Mouse (Mus musculus) thymus, postnatal 4 days (tissue): ENCODE measurements at regions not wholly inside any gene's neighbourhood (a gene's known extent, or its start where the extent isn't known, plus 50 kb on each side); places are given as distances from the start of the nearest gene placed in this dataset.

Source experiments
- DNase-seq: peaks from one replicate; pipeline ENCODE4 v3.0.0; 2021

DNA sequence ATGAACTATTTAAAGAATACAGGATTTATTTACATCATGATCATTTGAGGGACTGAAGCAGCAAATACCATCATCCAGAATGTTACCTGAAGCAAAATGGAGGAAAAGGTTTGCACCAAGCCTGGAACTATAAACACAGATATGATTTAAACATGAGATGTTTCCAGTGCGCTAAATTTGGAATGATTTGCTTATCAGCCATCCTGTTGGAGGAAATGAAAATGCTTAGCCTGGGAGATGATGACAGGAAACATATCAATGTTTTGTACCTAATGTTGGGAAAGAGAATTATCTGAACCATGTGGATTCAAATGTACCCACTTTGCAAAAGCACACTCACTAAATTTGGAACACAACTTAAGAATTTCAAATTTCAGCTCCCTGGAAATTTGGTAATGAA is 149.3 kb downstream of the Adgra3 start:
- no peak for DNase-seq

DNA sequence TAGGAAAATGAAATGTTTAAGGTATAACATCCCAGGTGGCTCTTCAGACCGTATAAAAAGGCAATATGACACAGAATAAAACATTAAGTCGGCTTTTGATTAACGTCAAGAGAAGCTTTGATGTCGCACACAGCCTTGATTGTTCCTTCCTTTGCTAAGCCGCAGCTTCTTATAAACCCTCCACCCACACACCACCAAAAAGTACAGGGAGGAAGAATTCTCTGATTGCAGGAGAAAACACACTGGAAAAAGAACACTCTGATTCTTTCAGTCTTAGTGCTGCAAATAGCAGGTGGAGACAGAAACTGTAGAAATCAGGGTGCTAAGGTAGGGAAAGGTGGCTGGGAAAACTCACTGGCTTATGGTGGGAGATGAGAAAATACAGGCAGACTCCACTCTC is 162.7 kb downstream of the Adgra3 start:
- no peak for DNase-seq

GRCm38 (mm10) chr5:49880383-49880782 is 178.4 kb downstream of the Adgra3 start:
- no peak for DNase-seq

- DNase-seq, result no peak
Observed at GRCm38 (mm10) chr5:49876240-49876639, 182.6 kb downstream of the Adgra3 start.

DNA sequence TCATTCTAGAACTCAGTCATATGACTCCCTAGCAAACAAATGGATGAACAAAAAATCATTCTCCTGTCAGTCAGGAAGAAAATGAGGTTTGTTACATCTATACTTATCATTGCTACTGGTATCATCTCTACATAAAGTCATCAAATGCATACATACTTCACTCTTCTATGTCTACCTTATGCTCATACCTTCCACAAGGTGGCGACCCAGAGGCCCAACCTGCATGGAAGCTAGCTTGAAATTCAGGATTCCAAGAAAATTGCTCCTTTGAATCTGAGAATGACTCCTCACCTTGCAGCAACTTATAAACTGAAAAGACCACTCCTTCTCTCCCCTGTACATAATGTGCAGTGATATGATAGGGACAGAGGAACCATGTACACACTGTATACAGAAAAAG is 201.6 kb downstream of the Adgra3 start:
- DNase-seq, result peak; percentile 6

GRCm38 (mm10) chr5:49856036-49856435 is 202.8 kb downstream of the Adgra3 start:
- DNase-seq, result no peak

DNA sequence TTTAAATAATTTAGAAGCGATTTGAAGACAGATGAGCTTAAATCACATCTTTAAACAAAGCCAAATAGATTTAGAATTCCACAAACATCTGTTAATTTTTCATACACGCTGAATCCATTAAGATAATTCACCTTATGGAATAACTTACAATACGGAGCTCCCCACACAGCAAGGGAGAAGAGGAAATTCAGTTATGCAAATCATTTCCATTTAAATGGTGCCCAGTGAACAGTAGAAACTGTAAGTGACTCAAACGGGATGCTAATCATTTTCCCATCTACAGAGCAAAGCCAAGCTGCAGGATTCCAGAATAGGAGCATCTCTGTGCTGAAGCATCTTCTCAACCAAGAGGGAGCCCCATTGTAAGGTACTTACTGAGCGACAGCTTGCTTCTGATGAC is 210.1 kb downstream of the Adgra3 start:
- DNase-seq, result no peak

DNA sequence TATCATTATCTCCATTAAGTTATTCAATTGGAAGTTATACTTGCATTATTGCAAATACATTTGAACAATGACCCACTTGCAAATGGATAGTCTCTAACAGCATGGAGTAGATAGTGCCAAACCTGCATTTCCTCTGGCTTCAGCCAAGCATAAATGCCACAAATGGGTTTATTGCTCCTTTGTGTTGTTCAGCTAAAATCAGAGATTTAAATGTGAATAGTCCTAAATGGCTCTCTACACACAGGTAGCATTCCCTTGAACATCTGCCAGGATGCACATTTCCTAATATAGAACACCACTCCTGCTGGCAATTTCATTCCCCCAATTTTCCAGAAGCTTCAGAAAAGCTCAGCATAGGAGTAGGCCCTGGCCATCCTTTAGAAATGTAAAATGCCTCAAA is 210.6 kb downstream of the Adgra3 start:
- DNase-seq, result no peak

GRCm38 (mm10) chr5:49818832-49819231 is 240.0 kb downstream of the Adgra3 start:
- no peak for DNase-seq

GRCm38 (mm10) chr5:49816751-49817150 is 242.1 kb downstream of the Adgra3 start:
- no peak for DNase-seq

DNA sequence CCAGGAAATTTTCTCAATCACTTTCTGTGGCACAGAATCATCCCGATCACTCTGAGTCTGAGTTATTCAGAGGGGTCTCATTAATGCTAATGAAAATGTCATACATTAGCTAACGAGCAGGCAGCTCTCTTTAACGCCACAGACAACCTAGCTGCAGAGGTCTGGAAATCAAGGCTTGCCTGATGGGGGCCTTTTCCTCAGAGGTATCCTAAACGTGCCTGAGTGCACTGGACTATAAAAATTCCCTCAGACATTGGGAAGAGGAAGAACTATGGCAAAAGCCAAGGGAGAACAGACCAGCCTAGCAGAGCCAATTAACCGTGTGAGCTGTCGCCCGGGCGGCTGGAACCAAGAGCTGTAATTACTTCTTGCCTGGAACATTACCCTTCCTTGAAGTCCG is 245.5 kb downstream of the Adgra3 start:
- no peak for DNase-seq

GRCm38 (mm10) chr5:49788494-49789160 is 263.9 kb upstream of the Kcnip4 start:
- DNase-seq, result peak; percentile 3

DNA sequence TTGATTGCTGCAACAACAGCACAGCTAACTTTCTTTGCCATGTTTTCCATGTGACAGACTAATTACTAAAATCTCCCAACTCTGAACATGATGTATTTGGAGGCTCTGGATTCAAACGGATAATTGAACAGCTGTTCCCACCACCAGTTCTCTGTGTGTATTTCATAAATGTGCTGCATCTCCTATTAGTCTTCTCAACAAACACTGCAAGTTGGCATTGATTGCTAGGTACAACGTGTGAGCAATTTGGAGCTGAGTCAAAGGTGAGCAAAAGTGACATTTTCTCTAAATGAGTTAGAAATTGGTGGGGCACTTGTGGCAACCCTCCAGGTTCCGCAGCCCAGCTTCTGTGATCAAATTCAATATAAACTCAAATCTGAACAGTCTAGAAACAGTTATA is 259.0 kb upstream of the Kcnip4 start:
- DNase-seq, result no peak

DNA sequence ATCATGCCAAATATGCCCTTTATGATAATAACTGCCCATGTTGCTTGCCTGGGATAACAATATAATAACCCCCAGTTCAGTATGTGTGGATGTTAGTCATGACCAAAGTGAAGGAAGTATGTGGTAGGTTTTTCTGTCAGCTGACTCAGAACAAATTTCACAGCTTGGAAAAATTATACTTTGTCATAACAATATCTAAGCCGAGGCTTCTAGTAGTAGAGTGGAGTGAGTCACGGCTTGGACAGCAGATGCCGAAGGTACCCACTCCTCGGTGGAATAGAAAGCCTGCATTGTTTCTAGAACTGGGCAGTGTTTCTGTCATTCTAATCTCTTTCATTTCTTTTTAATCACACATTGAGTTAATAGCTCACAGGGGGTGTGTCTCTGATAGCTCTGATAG is 236.3 kb upstream of the Kcnip4 start:
- no peak for DNase-seq

- DNase-seq, result no peak
Observed at GRCm38 (mm10) chr5:49755531-49755930, 230.8 kb upstream of the Kcnip4 start.

DNA sequence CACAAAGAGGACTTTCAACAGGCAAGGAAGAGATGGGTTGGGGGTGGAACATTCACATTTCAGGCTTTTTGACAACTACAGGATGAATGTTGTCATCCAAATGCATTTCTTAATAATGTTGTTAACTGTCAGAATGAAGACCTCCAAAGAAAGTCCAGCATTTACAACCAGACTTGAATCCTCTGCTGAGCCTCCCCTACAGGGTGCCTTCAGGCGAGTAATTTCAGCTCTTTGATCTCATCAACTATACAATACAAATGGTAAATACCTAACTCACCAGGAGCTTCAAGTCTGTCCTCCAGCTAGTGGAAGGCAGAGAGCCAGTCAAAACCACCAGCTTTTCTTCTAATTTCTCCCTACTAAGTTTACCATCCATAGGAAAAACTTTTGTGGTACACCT is 187.9 kb upstream of the Kcnip4 start:
- DNase-seq, result no peak

DNA sequence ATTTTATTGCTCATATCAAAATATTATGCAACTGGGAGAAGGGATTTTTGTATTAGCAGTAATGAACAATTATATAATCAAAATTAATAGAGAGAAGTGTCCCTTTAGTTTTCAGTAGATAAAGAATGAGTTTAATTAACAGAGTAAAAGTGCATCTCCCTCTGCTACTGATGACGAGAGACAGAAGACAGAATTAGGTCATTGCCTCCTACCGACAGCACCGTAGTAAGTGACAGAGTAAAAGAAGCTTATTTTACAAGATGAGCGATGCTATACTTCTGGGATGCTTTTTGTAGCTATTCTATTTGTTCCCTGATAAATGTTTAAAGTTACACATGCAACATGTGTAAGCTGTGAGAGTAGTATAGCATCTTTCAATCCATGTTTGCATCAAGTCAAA is 157.4 kb upstream of the Kcnip4 start:
- DNase-seq, result no peak

GRCm38 (mm10) chr5:49681514-49681913 is 156.8 kb upstream of the Kcnip4 start:
- DNase-seq, result no peak

DNA sequence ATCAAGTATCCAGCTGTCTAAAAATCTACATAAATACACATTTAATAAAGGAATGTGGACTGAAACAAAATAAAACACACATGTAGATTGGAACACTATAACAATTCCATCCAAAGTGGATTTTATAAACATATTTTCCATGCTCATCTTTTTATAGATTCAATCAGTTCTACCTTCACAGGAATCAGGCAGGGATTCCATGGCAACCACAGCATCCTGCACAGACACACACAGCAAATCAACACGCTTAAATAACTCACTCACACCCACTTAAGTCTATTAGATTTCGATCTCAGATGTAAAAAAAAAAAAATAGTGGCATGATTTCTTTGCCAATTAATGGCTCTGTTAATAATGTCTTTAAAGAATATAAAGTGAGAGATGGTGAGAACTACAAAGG is 151.2 kb upstream of the Kcnip4 start:
- DNase-seq, result no peak

GRCm38 (mm10) chr5:49665196-49665595 is 140.5 kb upstream of the Kcnip4 start:
- no peak for DNase-seq

DNA sequence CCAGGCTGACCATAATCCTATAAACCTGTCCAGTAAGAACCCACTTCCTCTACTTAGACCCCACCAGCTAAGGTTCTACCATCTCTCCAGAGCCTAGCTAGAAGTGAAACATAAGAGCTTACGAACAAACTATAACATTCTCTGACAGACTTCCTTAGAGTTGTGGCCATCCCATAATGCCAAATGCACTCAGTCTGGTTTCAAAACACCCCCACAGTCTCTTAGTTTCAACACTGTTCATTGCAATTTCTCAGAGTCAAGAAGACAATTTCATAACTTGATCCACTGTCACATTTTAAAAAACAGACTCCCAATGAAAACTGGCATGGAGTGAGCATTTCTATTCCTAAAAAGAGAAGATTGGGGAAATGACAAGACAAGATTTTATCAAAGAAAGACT is 139.2 kb upstream of the Kcnip4 start:
- DNase-seq, result no peak

DNA sequence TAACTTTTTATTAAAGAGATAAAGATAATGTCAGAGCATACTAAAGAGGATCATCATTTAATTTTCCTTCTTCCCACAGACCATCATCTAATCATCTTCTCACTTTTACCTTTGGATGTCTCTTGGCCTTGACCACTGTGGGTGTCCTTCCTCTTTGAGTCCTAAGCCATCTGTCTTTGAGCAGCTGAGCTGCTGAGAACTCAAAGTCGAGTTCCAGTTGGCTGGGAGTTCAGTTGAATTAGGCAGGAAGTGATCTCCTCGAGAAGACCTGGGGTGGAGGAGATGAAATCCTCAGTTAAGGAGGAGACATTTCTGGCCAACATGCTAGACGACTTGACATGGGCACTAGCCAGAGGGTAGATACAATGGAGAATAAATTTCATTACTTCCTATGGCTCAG is 137.4 kb upstream of the Kcnip4 start:
- no peak for DNase-seq

DNA sequence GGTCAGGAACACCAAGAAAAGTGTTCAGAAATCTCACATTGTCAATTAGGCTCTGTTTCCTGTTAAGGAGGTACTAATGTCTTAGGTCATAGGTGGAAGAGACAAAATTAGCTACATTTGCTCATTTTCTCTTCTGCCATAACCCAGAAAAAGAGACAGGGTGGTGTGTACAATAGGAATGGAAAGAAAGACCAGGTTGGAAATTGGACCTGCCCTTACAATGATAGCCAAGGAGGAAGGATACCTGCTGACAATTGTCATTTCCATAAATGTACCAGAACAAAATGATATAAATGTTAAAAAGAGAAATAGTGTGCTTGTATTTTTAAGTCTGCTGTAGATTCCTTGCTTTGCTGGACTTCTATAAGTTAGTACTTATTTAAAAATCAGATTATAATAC is 135.9 kb upstream of the Kcnip4 start:
- DNase-seq, result no peak

- no peak for DNase-seq
Observed at GRCm38 (mm10) chr5:49650953-49651352, 126.2 kb upstream of the Kcnip4 start.

DNA sequence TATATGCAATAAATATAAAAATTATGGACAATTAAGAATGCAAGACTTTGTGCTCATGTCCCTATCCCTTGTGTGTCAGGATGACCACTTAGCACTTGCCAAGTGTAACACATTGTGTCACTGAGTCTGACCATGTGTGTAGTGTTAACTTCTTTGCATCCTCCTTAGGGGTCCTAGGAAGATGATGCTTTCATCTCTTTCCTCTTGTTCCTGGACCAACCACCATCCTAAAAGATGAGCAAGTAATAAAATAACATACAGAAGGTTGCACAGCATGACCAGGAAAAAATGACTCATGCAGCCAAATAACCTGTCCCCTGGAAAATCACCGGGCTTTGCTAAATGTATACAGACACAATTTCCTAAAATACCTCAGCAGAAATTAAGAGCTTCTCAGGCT is 121.1 kb upstream of the Kcnip4 start:
- DNase-seq, result no peak

DNA sequence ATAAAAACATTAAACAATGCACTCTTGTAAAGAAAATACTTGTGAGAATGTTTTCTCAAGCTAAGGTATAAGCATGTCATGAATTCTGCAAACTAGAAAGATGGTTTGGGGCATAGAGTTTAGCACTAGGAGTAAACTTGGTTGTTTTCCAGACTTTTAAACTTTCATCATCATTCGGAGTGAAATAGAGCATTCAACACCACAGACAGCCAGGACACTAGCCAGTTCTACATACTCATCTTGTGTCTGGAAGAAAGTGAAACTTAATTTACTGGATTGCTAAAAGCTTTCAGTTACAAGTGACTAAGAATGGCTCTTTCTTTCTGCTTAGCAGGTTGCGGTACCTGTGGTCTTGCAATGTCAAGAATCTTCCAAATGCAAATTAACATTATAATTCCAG is 119.9 kb upstream of the Kcnip4 start:
- no peak for DNase-seq
